Mouse (Mus musculus): ENCODE results near the gene Prkag2.

Prkag2 gene

GRCm38 (mm10) chr5:24823864-24824405 is 276.5 kb downstream of the Prkag2 start:
- WGBS, result 68% methylated on average over 6 of the region's 6 CpGs

DNA sequence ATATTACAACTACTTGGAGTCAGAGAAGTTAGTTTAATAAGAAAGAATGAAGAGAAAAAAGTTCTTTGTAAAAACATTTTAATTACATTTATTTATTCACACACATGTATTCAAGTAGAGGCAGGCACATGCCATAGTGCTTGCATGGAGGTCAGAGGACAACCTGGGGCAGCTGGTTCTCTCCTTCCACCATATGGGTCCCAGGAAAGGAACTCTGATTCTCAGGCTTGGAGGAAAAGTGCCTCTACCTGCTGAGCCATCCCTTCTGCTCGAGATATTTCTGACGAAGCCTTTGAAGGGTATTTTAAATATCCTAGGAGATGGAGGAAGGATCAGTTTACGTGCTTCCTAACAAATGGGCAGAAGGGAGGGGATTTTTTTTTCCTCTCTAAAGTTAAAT is 277.7 kb downstream of the Prkag2 start:
- 52% methylated on average over 3 of the region's 3 CpGs for WGBS

DNA sequence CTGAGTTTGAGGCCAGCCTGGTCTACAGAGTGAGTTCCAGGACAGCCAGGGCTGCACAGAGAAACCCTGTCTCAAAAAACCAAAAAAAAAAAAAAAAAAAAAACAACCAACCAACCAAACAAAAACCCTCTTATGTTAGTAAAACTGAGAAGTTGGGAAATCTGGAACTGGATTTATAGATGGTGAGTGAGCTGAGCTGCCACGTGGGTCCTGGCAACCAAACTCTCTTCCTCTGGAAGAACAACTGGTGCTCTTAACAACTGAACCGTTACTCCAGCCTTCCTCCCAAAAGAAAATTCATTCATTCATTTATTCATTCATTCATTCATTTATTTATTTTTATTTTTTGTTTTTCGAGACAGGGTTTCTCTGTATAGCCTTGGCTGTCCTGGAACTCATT is 278.2 kb downstream of the Prkag2 start:
- WGBS, result 60% methylated on average over 3 of the region's 3 CpGs

- WGBS, result 64% methylated on average over 3 of the region's 3 CpGs
These were observed 279.0 kb downstream of the Prkag2 start for GRCm38 (mm10) chr5:24821403-24821841.

GRCm38 (mm10) chr5:24820627-24821026 is 279.8 kb downstream of the Prkag2 start:
- 54% methylated on average over 5 of the region's 5 CpGs for WGBS

GRCm38 (mm10) chr5:24817191-24817590 is 283.3 kb downstream of the Prkag2 start:
- WGBS, result 13% methylated on average over 4 of the region's 4 CpGs

DNA sequence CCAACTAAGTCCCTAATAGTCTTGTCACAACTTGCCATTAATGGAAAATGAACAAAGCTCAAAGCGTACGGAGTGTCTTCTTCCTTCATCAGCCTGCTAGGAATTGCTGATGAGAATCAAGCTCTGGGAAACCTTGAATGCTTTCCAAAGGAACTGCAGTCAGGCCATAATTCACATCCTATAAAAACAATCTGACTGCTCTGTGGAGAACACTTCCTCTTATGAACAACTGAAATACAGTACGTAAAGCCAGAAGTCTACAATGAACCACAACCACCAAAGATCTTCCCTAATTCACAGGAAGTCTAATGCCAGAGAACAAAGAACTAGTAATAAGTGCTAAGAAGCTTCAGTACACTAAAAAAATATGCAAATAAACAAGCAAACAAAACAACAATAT is 286.5 kb downstream of the Prkag2 start:
- WGBS, result 63% methylated on average over 3 of the region's 3 CpGs

GRCm38 (mm10) chr5:24813005-24813404 is 287.4 kb downstream of the Prkag2 start:
- WGBS, result 68% methylated on average over 4 of the region's 4 CpGs

Measured in cerebral cortex, adult 2 months (tissue).